Mouse (Mus musculus): ENCODE measurements around the gene Dcaf17. TPM values are rescaled to one million over a fixed set of nuclear protein-coding genes. Genes with fewer than 3 reads are reported as not detected.
A peak's percentile ranks its signal among the peaks of the same experiment; 100 is the strongest.

Dcaf17 gene
- polyA plus RNA-seq, 1 experiment from 2014 or later = 30.6 TPM

DNA sequence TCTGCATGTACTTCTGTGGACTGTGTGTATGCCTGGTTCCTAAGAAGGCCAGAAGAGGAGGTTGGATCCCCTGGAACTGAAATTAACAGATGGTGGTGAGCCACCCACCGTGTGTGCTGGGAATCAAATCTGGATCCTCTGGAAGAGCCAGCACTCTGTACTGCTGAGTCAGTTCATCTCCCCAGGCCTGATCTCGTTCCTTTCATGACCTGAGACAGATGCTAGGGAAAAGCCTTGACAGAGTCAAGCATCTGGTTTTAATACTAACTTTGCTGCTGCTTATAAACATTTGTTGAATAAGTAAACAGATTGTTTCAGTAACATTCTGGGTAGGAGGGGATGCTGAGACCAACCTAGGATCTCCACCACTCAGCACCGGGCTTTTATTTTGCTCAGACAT, 53.4 kb downstream of the Dcaf17 start:
- WGBS = 64% methylated on average over 3 of the region's 3 CpGs
- H3K4me3 ChIP-seq = no peak overlapping the region
- no peak overlapping the region for H3K27ac ChIP-seq
- DNase-seq (ENCODE audit: low spot score) = no peak
- H3K9me3 ChIP-seq (replicated peaks) = no peaks in the 10 kb centered on the region
- no peaks in the 10 kb centered on the region for H3K4me1 ChIP-seq
- H3K36me3 ChIP-seq = no peaks in the 10 kb centered on the region
- H3K27me3 ChIP-seq (ENCODE audit: low read depth, poor library complexity, severe bottlenecking) = no peaks in the 10 kb centered on the region

GRCm38 (mm10) chr2:71113489-71114171, 58.5 kb downstream of the Dcaf17 start:
- Histone ChIP-seq H3K27me3 (ENCODE audit: low read depth, poor library complexity, severe bottlenecking) (peaks cover 22% of the 10 kb centered on the region), H3K27ac (no peak overlapping the region), H3K9me3 (replicated peaks) (no peaks in the 10 kb centered on the region), H3K36me3 (no peaks in the 10 kb centered on the region), H3K4me3 (no peak overlapping the region), H3K4me1 (peaks cover 12% of the 10 kb centered on the region)
- WGBS = 88% methylated on average over 6 of the region's 6 CpGs
- no peak for DNase-seq (ENCODE audit: low spot score)

GRCm38 (mm10) chr2:71116151-71116550, 61.0 kb downstream of the Dcaf17 start:
- DNase-seq (ENCODE audit: low spot score) = no peak
- peaks cover 43% of the 10 kb centered on the region for H3K27me3 ChIP-seq (ENCODE audit: low read depth, poor library complexity, severe bottlenecking)
- H3K4me1 ChIP-seq = peaks cover 15% of the 10 kb centered on the region
- H3K27ac ChIP-seq = no peak overlapping the region
- no peaks in the 10 kb centered on the region for H3K9me3 ChIP-seq (replicated peaks)
- no peaks in the 10 kb centered on the region for H3K36me3 ChIP-seq
- 86% methylated on average over 4 of the region's 4 CpGs for WGBS
- H3K4me3 ChIP-seq = no peak overlapping the region

DNA sequence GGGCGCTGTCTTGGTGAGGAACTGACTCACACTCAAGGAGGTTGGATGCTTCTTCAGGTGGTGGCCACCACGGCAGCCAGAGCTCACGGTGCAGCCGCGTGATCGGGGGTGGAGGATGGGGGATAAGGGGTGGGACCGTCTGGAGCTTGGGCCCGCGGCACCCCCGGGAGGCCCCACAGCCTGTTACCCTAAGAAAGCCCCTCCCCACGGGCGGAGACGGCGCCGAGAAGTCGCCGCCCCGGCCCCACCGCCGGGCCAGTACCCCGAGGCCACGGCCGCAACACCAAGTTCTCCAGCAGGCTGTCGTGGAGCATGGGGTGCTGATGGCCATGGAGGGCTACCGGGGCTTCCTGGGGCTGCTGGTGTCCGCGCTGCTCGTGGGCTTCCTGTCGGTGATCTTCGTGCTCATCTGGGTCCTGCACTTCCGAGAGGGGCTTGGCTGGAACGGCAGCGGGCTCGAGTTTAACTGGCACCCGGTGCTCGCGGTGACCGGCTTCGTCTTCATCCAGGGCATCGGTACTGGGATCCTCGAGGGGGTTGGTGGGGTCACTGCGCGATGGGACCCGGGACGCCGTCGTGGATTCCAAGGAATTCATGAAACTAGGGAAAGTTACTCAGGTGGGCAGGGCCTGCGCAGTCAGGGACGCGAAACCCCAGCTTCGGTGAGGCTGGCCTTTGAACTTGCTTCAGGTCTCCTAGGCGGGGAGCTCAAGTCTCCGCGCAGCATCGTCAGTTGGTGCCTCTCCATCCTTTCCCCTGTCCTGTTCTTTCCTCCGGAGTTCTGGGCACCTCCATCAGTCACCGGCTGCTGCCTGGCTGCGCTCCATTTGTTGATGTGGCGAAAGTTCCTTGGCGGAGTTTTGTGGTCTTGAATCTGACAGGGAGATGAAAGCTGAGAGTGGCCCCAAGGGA, 62.9 kb downstream of the Dcaf17 start, which contains the start of gene Cybrd1:
TSS of gene Cybrd1 (plus strand) at position 127 of the 912 bp plus-strand sequence.
- Histone ChIP-seq H3K27me3 (ENCODE audit: low read depth, poor library complexity, severe bottlenecking) (peaks cover 43% of the 10 kb centered on the region), H3K36me3 (no peaks in the 10 kb centered on the region), H3K9me3 (replicated peaks) (no peaks in the 10 kb centered on the region), H3K27ac (peak within 1 kb of the TSS; percentile 70), H3K4me1 (peaks cover 15% of the 10 kb centered on the region), H3K4me3 (peak within 1 kb of the TSS; percentile 63)
- WGBS = 1% methylated on average over 60 of the region's 60 CpGs
- peak; percentile 59 for DNase-seq (ENCODE audit: low spot score)

- Histone ChIP-seq H3K4me3 (no peak overlapping the region), H3K36me3 (no peaks in the 10 kb centered on the region), H3K4me1 (peaks cover 15% of the 10 kb centered on the region), H3K27me3 (ENCODE audit: low read depth, poor library complexity, severe bottlenecking) (peaks cover 43% of the 10 kb centered on the region), H3K27ac (no peak overlapping the region), H3K9me3 (replicated peaks) (no peaks in the 10 kb centered on the region)
- DNase-seq (ENCODE audit: low spot score) = no peak
- 88% methylated on average over 10 of the region's 10 CpGs for WGBS
These were observed 65.7 kb downstream of the Dcaf17 start for GRCm38 (mm10) chr2:71120844-71121243.

DNA sequence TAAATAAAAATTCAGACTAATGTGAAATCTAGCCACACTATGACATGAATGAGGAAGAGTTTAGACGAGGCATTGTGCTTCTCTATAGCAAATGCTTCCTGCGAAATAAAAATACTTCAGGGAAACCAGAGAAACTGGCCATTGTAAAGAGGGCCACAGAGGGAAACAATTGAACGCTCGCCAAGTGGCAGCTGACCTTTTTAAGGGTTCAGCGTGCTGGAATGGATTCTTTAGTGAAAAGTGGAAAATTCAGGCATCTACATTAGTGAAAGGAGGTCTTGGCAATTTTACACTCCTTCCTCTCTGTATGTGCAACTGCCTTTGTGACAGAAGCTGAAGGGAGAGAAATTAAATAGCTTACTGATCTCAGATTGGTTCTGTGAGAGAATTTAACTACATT, 66.3 kb downstream of the Dcaf17 start:
- H3K4me1 ChIP-seq = peaks cover 15% of the 10 kb centered on the region
- DNase-seq (ENCODE audit: low spot score) = no peak
- no peaks in the 10 kb centered on the region for H3K9me3 ChIP-seq (replicated peaks)
- H3K36me3 ChIP-seq = no peaks in the 10 kb centered on the region
- 78% methylated on average over 5 of the region's 5 CpGs for WGBS
- no peak overlapping the region for H3K4me3 ChIP-seq
- no peak overlapping the region for H3K27ac ChIP-seq
- peaks cover 43% of the 10 kb centered on the region for H3K27me3 ChIP-seq (ENCODE audit: low read depth, poor library complexity, severe bottlenecking)

- Histone ChIP-seq H3K4me1 (peaks cover 14% of the 10 kb centered on the region), H3K27me3 (ENCODE audit: low read depth, poor library complexity, severe bottlenecking) (peaks cover 33% of the 10 kb centered on the region), H3K36me3 (no peaks in the 10 kb centered on the region), H3K9me3 (replicated peaks) (no peaks in the 10 kb centered on the region), H3K4me3 (no peak overlapping the region), H3K27ac (no peak overlapping the region)
- DNase-seq (ENCODE audit: low spot score) = no peak
- 84% methylated on average over 13 of the region's 13 CpGs for WGBS
These were observed 67.3 kb downstream of the Dcaf17 start for GRCm38 (mm10) chr2:71122268-71123029.

GRCm38 (mm10) chr2:71123591-71123990, 68.5 kb downstream of the Dcaf17 start:
- H3K4me3 ChIP-seq = no peak overlapping the region
- 73% methylated on average over 2 of the region's 2 CpGs for WGBS
- H3K27ac ChIP-seq = no peak overlapping the region
- DNase-seq (ENCODE audit: low spot score) = no peak
- H3K36me3 ChIP-seq = no peaks in the 10 kb centered on the region
- no peaks in the 10 kb centered on the region for H3K9me3 ChIP-seq (replicated peaks)
- peaks cover 3% of the 10 kb centered on the region for H3K4me1 ChIP-seq
- H3K27me3 ChIP-seq (ENCODE audit: low read depth, poor library complexity, severe bottlenecking) = peaks cover 21% of the 10 kb centered on the region

- no peaks in the 10 kb centered on the region for H3K36me3 ChIP-seq
- H3K9me3 ChIP-seq (replicated peaks) = no peaks in the 10 kb centered on the region
- H3K27ac ChIP-seq = no peak overlapping the region
- DNase-seq (ENCODE audit: low spot score) = no peak
- H3K4me3 ChIP-seq = no peak overlapping the region
- WGBS = 88% methylated on average over 10 of the region's 10 CpGs
- no peaks in the 10 kb centered on the region for H3K4me1 ChIP-seq
- no peaks in the 10 kb centered on the region for H3K27me3 ChIP-seq (ENCODE audit: low read depth, poor library complexity, severe bottlenecking)
These were observed 72.8 kb downstream of the Dcaf17 start for GRCm38 (mm10) chr2:71127779-71128534.

DNA sequence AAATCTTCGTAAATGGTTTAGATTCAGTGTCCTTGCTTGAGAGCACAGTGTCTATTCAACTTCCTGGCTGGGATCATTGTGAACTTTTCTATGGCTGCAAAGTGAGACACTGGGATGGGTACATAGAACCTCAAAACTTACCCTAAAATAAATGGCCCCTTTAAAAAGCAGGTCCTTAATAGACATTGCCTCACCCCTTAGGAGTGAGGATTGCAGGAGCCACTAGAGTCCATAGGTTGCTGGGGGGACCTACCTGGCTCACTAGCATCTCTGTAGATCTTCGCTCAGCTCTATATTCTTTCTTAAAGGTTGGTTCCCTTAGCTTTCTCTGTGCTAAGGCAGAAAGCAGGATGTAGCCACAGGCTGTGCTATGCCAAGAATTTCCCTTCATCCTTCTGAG, 75.2 kb downstream of the Dcaf17 start:
- no peak for DNase-seq (ENCODE audit: low spot score)
- 91% methylated on average over 2 of the region's 2 CpGs for WGBS
- no peak overlapping the region for H3K27ac ChIP-seq
- H3K4me1 ChIP-seq = no peaks in the 10 kb centered on the region
- no peaks in the 10 kb centered on the region for H3K36me3 ChIP-seq
- H3K27me3 ChIP-seq (ENCODE audit: low read depth, poor library complexity, severe bottlenecking) = no peaks in the 10 kb centered on the region
- H3K4me3 ChIP-seq = no peak overlapping the region
- no peaks in the 10 kb centered on the region for H3K9me3 ChIP-seq (replicated peaks)

DNA sequence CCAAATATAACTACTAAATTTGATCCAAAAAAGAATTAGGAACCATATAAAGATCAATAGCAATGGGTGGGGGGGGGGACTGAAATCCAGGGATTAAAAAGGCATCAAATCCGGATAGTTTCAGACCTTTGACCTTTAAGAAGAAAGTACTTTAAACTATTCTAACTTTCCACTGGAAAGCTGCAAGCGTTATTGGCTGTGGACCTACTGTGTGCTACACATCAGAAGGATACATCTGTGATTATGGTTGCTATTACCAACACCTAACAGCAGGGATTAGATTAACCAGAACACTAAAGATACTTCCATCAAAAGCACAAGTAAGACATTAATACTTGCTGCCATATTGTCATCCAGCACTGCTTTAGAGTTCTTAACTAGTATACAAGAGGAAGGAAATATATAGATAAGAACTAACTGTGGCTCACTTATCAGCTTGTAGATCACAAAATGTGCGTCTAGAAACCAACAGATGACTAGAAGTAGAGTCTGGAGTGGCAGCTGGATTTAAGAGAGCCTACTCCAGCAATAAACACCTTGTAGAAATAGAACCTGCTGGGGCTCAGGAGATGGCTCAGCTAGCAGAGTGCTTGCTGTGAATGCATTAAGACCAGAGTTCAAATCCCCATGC, 76.9 kb downstream of the Dcaf17 start:
- no peak overlapping the region for H3K27ac ChIP-seq
- H3K9me3 ChIP-seq (replicated peaks) = no peaks in the 10 kb centered on the region
- H3K4me3 ChIP-seq = no peak overlapping the region
- no peaks in the 10 kb centered on the region for H3K36me3 ChIP-seq
- DNase-seq (ENCODE audit: low spot score) = no peak
- H3K4me1 ChIP-seq = no peaks in the 10 kb centered on the region
- H3K27me3 ChIP-seq (ENCODE audit: low read depth, poor library complexity, severe bottlenecking) = no peaks in the 10 kb centered on the region
- 77% methylated on average over 3 of the region's 3 CpGs for WGBS

GRCm38 (mm10) chr2:71134041-71134505, 78.9 kb downstream of the Dcaf17 start:
- H3K4me1 ChIP-seq = no peaks in the 10 kb centered on the region
- H3K36me3 ChIP-seq = no peaks in the 10 kb centered on the region
- DNase-seq (ENCODE audit: low spot score) = no peak
- H3K27me3 ChIP-seq (ENCODE audit: low read depth, poor library complexity, severe bottlenecking) = no peaks in the 10 kb centered on the region
- 93% methylated on average over 9 of the region's 9 CpGs for WGBS
- no peaks in the 10 kb centered on the region for H3K9me3 ChIP-seq (replicated peaks)
- no peak overlapping the region for H3K4me3 ChIP-seq
- no peak overlapping the region for H3K27ac ChIP-seq
